Mouse (Mus musculus) limb, embryonic 11.5 days (tissue): ENCODE measurements around the gene Clnk. TPM values are rescaled to one million over a fixed set of nuclear protein-coding genes. Genes with fewer than 3 reads are reported as not detected.
A peak's percentile ranks its signal among the peaks of the same experiment; 100 is the strongest.

Source experiments
- ATAC-seq: fragments of 200-750 bp; cut with Nextera tagmentation; 2 replicates; pipeline ENCODE4 v1.8.0; 2017; ENCODE audit warnings: low read depth; ENCODE audit not compliant: insufficient number of reproducible peaks, low FRiP score, low TSS enrichment
- DNase-seq: peaks from one replicate; pipeline ENCODE4 v3.0.0-alpha.2; 2015; ENCODE audit warnings: low spot score
- H3K27ac ChIP-seq: fragments of 300-500 bp; sonication (generic); replicated peaks from 2 replicates; pipeline ENCODE4 v1.5.1; 2014; ENCODE audit warnings: low read depth, mild to moderate bottlenecking, low read length
- H3K27me3 ChIP-seq: fragments of 300-500 bp; sonication (generic); 2 replicates; pipeline ENCODE4 v1.6.1; 2014; ENCODE audit warnings: mild to moderate bottlenecking, low read length, mixed read lengths; ENCODE audit not compliant: control insufficient read depth, insufficient read depth
- H3K36me3 ChIP-seq: fragments of 300-500 bp; sonication (generic); 2 replicates; pipeline ENCODE4 v1.6.1; 2014; ENCODE audit warnings: mild to moderate bottlenecking, low read length, moderate library complexity, mixed read lengths; ENCODE audit not compliant: control insufficient read depth, insufficient read depth
- H3K4me1 ChIP-seq: fragments of 300-500 bp; sonication (generic); 2 replicates; pipeline ENCODE4 v1.6.1; 2014; ENCODE audit warnings: low read length, mixed read lengths; ENCODE audit not compliant: control insufficient read depth, insufficient read depth
- H3K4me2 ChIP-seq: fragments of 300-500 bp; sonication (generic); 2 replicates; pipeline ENCODE4 v1.6.1; 2014; ENCODE audit warnings: low read depth, mild to moderate bottlenecking, moderate library complexity; ENCODE audit not compliant: severe bottlenecking
- H3K4me3 ChIP-seq: fragments of 300-500 bp; sonication (generic); 2 replicates; pipeline ENCODE4 v1.5.1; 2014; ENCODE audit warnings: low read depth, low read length
- H3K9ac ChIP-seq: fragments of 300-500 bp; sonication (generic); 2 replicates; pipeline ENCODE4 v1.6.1; 2014; ENCODE audit warnings: mild to moderate bottlenecking, low read length
- H3K9me3 ChIP-seq: fragments of 300-500 bp; sonication (generic); 2 replicates; pipeline ENCODE4 v1.6.1; 2016; ENCODE audit warnings: low read length; ENCODE audit not compliant: control insufficient read depth
- WGBS: fragments of 180-500 bp; shearing (Covaris S2); extraction: QIAGEN DNeasy Blood & Tissue Kit; methylation state at CpG from one replicate; pipeline ENCODE4 v1.1.7; 2014; 5-methylcytosine and 5-hydroxymethylcytosine counted together
- polyA plus RNA-seq: library from polyadenylated mRNA; unstranded; fragments of >200 nt; fragmentation: Nextera tagmentation; extraction: Ambion mirVana; gene quantifications from 2 replicates; pipeline ENCODE4 v1.2.1, GENCODE M21; 2014

The Clnk gene
- polyA plus RNA-seq, 1 experiment from 2014 or later, result 0.08 TPM

DNA sequence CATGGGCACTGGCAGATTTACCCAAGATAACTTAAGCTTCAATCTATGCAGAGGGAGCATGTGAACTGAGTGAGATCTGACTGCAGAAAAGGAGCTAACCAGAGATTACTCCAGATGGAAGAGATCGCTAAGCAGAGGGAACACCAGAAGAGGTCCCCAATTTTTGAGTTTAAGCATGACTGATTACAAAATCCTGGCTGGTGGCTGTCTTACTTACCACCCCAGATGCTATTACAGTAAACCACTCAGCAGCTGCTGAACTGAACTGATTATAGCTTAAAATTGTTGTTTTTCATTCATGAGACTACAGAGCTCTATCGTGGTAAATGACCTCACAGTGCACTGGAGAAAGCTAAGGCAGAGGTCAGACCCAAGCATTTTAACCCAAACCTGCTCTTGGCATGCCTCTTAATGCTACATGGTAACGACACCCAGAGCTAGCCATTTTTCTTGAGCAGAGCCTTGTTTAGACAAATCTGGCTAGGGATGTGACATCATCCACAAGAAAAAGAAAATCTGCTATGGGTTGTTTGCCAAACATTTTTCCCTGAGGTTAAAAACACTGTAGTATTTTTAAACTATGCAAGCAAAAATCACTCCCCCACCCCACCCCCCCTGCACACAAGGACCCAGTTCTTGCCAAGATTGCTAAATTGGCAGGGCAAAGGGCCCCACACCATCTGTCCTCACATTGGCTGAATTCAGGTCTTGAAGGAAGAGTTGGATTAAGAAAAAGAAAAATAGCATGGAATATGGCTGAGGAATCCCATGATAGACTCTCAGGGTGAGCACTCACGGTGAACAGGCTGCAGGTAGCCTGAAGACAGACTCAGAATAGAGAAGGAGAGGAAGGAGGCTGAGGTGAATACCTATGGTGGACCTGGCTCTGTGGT is 5.4 kb upstream of the Clnk start:
- Histone ChIP-seq H3K27me3 (no peaks in the 10 kb centered on the region), H3K9ac (no peak overlapping the region), H3K4me2 (no peak overlapping the region), H3K9me3 (no peaks in the 10 kb centered on the region), H3K4me3 (no peak overlapping the region), H3K36me3 (no peaks in the 10 kb centered on the region), H3K27ac (no peak overlapping the region), H3K4me1 (no peaks in the 10 kb centered on the region)
- no peak for DNase-seq
- 66% methylated on average over 4 of the region's 4 CpGs for WGBS
- ATAC-seq, result no peak; the same call in 1 of the 2 replicates

DNA sequence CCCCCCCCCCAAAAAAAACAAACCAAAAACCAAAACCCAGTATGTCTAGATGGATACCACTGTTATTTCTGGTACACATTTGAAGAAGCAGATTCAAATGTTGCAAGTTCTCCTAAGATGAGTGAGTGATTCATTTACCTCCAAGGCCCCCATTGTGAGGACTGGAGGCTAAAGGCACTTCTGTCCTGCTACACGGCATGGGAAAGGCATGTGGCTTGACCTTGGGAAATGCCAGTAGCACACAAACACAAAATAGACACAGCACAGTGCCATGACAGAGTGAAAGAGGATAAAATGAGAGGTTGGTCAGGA is 4.8 kb upstream of the Clnk start:
- H3K27ac ChIP-seq, result no peak overlapping the region
- WGBS, result 84% methylated on average over 1 of the region's 1 CpGs
- H3K4me1 ChIP-seq, result no peaks in the 10 kb centered on the region
- H3K9ac ChIP-seq, result no peak overlapping the region
- H3K36me3 ChIP-seq, result no peaks in the 10 kb centered on the region
- H3K27me3 ChIP-seq, result no peaks in the 10 kb centered on the region
- no peaks in the 10 kb centered on the region for H3K9me3 ChIP-seq
- ATAC-seq, result no peak
- DNase-seq, result no peak
- no peak overlapping the region for H3K4me3 ChIP-seq
- no peak overlapping the region for H3K4me2 ChIP-seq

DNA sequence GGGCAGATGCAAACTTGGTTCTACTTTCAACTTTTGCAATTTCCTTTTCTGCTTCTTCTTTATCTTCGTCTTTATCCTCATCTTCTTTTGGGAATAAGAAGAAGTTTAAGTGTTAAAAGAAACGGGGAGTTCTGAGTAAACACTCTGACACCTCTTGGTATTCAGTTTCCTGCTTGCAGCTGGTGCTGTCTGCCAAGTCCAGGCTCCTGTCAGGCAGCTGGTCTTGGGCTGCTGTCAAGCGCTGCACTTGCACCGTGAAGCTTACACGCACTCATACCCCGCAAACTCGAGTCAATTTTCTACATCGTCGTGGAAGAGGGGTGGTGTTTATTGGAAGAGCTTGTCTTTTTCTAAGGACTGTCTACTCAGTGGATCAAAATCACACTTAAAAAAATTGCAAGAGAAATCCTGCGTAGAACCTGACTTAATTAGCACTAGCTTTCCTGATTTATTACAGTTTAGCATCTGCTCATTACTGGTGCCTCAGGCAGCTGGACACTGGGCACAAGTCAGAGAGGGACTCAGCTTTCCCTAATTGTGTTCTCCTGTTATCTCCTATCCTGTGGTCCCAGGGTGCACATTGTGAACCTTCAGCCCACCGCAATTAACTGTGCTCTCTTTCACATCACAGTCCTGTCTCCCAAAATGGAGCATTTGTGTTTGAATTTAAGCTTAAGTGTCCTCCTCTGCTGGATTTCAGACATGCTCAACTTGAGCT is 3.5 kb upstream of the Clnk start:
- Histone ChIP-seq H3K4me2 (no peak overlapping the region), H3K27ac (no peak overlapping the region), H3K4me3 (no peak overlapping the region), H3K27me3 (no peaks in the 10 kb centered on the region), H3K36me3 (no peaks in the 10 kb centered on the region), H3K4me1 (no peaks in the 10 kb centered on the region), H3K9me3 (no peaks in the 10 kb centered on the region), H3K9ac (no peak overlapping the region)
- DNase-seq (peak; percentile 38), ATAC-seq (no peak)
- WGBS, result 21% methylated on average over 11 of the region's 11 CpGs

DNA sequence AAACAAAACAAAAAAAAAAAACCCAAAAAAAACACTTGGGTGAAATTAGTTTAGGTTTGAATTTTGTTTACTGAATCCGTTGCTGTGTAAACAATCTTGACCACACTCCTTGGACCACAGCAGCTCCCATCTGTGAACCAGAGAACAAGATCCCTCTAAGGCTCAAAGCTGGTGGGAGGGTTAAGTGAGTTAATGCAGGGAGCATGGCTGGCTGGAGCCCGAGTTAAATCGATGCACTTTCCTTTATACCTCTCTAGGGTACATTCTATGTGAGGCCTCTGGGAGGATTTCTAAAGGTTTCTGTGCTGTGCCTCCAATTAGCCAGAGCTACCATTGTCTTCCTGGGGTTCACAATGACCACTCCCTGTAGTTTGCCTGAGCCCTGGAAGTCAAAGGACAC is 1.2 kb downstream of the Clnk start:
- Histone ChIP-seq H3K9ac (no peak overlapping the region), H3K9me3 (no peaks in the 10 kb centered on the region), H3K27ac (no peak overlapping the region), H3K4me3 (no peak overlapping the region), H3K27me3 (no peaks in the 10 kb centered on the region), H3K4me2 (no peak overlapping the region), H3K36me3 (no peaks in the 10 kb centered on the region), H3K4me1 (no peaks in the 10 kb centered on the region)
- ATAC-seq (no peak), DNase-seq (no peak)
- WGBS, result 60% methylated on average over 3 of the region's 3 CpGs

DNA sequence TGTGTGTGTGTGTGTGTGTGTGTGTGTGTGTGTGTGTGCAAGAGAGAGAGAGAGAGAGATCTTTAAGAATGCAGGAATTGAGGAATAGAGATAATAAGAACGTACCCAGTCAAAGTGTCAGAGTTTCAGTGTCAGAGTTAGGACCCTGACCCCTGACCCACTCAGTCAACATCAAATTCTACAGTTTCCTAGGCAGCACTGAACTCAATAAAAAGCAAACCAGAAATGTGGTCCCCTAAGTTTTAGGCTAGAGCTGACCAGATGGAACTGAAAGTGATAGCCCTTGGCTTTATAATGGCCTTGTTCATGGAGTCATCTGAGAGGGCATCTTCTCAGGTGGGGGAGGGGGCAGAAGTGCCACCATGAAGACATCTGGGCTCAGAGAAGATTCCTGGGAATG is 1.7 kb downstream of the Clnk start:
- 48% methylated on average over 1 of the region's 1 CpGs for WGBS
- no peaks in the 10 kb centered on the region for H3K9me3 ChIP-seq

DNA sequence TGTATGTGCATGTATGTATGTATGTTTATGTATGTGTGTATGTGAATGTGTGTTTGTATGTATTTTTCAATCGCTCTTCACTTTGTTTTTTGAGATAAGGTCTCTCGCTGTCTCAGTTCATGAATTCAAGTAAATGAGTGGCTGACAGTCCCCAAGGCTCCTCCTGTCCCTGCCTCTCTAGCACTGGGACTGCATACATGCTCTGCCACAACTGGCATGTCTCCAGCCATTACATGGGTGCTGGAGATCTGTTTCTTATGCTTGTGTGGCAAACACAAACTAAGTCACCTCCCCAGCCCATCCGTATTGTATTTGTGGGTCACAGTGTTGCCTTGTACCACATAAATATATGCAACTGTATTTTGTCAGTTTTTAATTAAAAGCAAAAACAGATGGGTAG is 3.7 kb downstream of the Clnk start:
- Histone ChIP-seq H3K27ac (no peak overlapping the region), H3K4me2 (no peak overlapping the region), H3K36me3 (no peaks in the 10 kb centered on the region), H3K27me3 (no peaks in the 10 kb centered on the region), H3K4me3 (no peak overlapping the region), H3K9ac (no peak overlapping the region), H3K4me1 (no peaks in the 10 kb centered on the region), H3K9me3 (no peaks in the 10 kb centered on the region)
- DNase-seq (no peak), ATAC-seq (no peak)
- WGBS, result 95% methylated on average over 3 of the region's 3 CpGs

More for the DNA sequence above, 1.7 kb downstream of the Clnk start:
- Histone ChIP-seq H3K4me2 (no peak overlapping the region), H3K27ac (no peak overlapping the region), H3K9ac (no peak overlapping the region), H3K27me3 (no peaks in the 10 kb centered on the region), H3K36me3 (no peaks in the 10 kb centered on the region), H3K4me1 (no peaks in the 10 kb centered on the region), H3K4me3 (no peak overlapping the region)
- no peak for ATAC-seq
- no peak for DNase-seq

DNA sequence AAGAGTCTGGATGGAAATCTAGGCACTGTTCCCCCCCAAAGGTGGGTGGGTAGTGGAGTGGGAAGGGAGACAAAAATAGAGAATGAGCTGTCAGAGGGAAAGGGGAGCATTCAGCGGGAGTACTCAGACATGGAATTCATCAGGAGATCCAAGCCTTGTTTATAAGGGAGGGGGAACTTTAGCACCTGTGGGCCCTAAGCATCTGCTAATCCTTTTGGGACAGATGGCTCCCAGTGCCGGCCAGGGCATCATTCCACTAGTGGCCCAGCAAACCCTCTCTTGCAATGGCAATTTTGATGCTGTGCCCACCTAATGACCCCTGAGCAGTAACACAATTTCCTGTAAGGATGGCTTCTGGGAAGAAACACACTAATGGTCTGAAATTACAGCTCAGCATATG is 5.0 kb downstream of the Clnk start:
- Histone ChIP-seq H3K27me3 (no peaks in the 10 kb centered on the region), H3K4me1 (no peaks in the 10 kb centered on the region), H3K4me3 (no peak overlapping the region), H3K9me3 (no peaks in the 10 kb centered on the region), H3K27ac (no peak overlapping the region), H3K36me3 (no peaks in the 10 kb centered on the region), H3K9ac (no peak overlapping the region), H3K4me2 (no peak overlapping the region)
- DNase-seq, result no peak
- WGBS, result 36% methylated on average over 2 of the region's 2 CpGs
- no peak for ATAC-seq

DNA sequence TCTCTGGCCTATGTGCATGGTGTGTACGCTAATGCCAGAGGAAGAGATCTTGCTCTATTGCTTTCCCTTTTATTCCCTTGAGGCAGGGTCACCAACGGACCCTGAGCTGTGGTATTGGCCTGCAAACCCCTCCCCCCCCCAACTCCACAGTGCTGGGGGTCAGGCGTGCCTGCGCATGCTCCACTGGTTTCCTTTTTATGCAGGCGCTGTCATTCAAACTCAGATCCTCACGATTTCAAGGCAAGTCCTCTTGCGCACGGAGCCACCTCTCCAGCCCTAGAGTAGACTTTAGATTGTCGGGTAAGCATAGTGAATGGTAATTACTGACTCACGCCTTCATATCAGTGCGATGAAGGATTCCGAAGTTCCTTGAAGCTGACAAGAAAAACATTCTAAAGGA is 6.1 kb downstream of the Clnk start:
- no peaks in the 10 kb centered on the region for H3K36me3 ChIP-seq
- no peak overlapping the region for H3K4me3 ChIP-seq
- DNase-seq (no peak), ATAC-seq (0 out of 2 replicates have a peak, but pooled peaks have one; percentile 44)
- H3K27me3 ChIP-seq, result no peaks in the 10 kb centered on the region
- no peak overlapping the region for H3K9ac ChIP-seq
- H3K4me1 ChIP-seq, result no peaks in the 10 kb centered on the region
- 84% methylated on average over 12 of the region's 12 CpGs for whole genome bisulfite sequencing
- H3K9me3 ChIP-seq, result no peaks in the 10 kb centered on the region
- H3K4me2 ChIP-seq, result no peak overlapping the region
- no peak overlapping the region for H3K27ac ChIP-seq
